Mouse (Mus musculus): Measurements from ENCODE around the gene Exoc7. TPM values are rescaled to one million over a fixed set of nuclear protein-coding genes. Genes with fewer than 3 reads are reported as not detected.

Gene Exoc7
- polyA plus RNA-seq, 1 experiment from 2014 or later = 46.0 TPM

- no peak overlapping the region for H3K27ac ChIP-seq (replicated peaks)
- no peaks in the 10 kb centered on the region for H3K9me3 ChIP-seq
- no peak for ATAC-seq (ENCODE audit: extremely low read depth, insufficient number of reproducible peaks, low FRiP score, low TSS enrichment)
- H3K27me3 ChIP-seq (replicated peaks) = peaks cover 64% of the 10 kb centered on the region
- peak overlapping the region; percentile 93 for H3K4me2 ChIP-seq
- H3K4me1 ChIP-seq = peaks cover 42% of the 10 kb centered on the region
- WGBS = 3% methylated on average over 26 of the region's 26 CpGs
- H3K9ac ChIP-seq = peak overlapping the region; percentile 69
- H3K36me3 ChIP-seq = no peaks in the 10 kb centered on the region
- H3K4me3 ChIP-seq = peak overlapping the region; percentile 66
These were observed 27.4 kb upstream of the Exoc7 start for GRCm38 (mm10) chr11:116334417-116334782.

- H3K9me3 ChIP-seq = no peaks in the 10 kb centered on the region
- H3K36me3 ChIP-seq = no peaks in the 10 kb centered on the region
- H3K9ac ChIP-seq = peak overlapping the region; percentile 69
- H3K4me2 ChIP-seq = peak overlapping the region; percentile 93
- no peak for ATAC-seq (ENCODE audit: extremely low read depth, insufficient number of reproducible peaks, low FRiP score, low TSS enrichment)
- peaks cover 61% of the 10 kb centered on the region for H3K27me3 ChIP-seq (replicated peaks)
- peak overlapping the region; percentile 66 for H3K4me3 ChIP-seq
- H3K27ac ChIP-seq (replicated peaks) = no peak overlapping the region
- H3K4me1 ChIP-seq = peaks cover 47% of the 10 kb centered on the region
- WGBS = 24% methylated on average over 31 of the region's 31 CpGs
These were observed 26.7 kb upstream of the Exoc7 start for GRCm38 (mm10) chr11:116333526-116334416.

GRCm38 (mm10) chr11:116332983-116333270 is 25.9 kb upstream of the Exoc7 start:
- H3K4me2 ChIP-seq = no peak overlapping the region
- H3K9me3 ChIP-seq = no peaks in the 10 kb centered on the region
- H3K27me3 ChIP-seq (replicated peaks) = peaks cover 54% of the 10 kb centered on the region
- H3K4me3 ChIP-seq = no peak overlapping the region
- peaks cover 47% of the 10 kb centered on the region for H3K4me1 ChIP-seq
- no peak for ATAC-seq (ENCODE audit: extremely low read depth, insufficient number of reproducible peaks, low FRiP score, low TSS enrichment)
- no peak overlapping the region for H3K27ac ChIP-seq (replicated peaks)
- WGBS = 82% methylated on average over 3 of the region's 3 CpGs
- no peak overlapping the region for H3K9ac ChIP-seq
- no peaks in the 10 kb centered on the region for H3K36me3 ChIP-seq

GRCm38 (mm10) chr11:116332232-116332982 is 25.4 kb upstream of the Exoc7 start:
- H3K9me3 ChIP-seq = no peaks in the 10 kb centered on the region
- WGBS = 42% methylated on average over 19 of the region's 19 CpGs
- no peak overlapping the region for H3K4me3 ChIP-seq
- H3K27ac ChIP-seq (replicated peaks) = no peak overlapping the region
- peak overlapping the region; percentile 61; the same call in 1 of the 2 replicates for H3K9ac ChIP-seq
- no peak overlapping the region for H3K4me2 ChIP-seq
- no peak for ATAC-seq (ENCODE audit: extremely low read depth, insufficient number of reproducible peaks, low FRiP score, low TSS enrichment)
- H3K27me3 ChIP-seq (replicated peaks) = peaks cover 50% of the 10 kb centered on the region
- peaks cover 47% of the 10 kb centered on the region for H3K4me1 ChIP-seq
- H3K36me3 ChIP-seq = no peaks in the 10 kb centered on the region

DNA sequence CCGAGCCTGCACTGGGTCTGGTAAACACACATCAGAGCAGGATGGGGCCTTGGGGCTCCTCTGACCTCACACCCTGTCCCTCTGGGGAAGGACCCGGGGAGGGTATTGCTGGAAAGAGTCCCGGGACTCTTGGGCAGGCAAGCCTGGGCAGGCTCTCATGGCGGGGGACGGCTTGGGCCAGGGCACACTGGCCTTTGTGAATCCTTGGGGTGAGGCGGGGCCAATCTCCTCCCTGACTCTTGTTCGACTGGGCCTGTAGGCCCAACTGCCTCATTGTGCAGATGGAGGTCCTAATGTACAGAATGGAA is 23.1 kb upstream of the Exoc7 start:
- H3K4me2 ChIP-seq = no peak overlapping the region
- ATAC-seq (ENCODE audit: extremely low read depth, insufficient number of reproducible peaks, low FRiP score, low TSS enrichment) = no peak
- no peaks in the 10 kb centered on the region for H3K9me3 ChIP-seq
- no peaks in the 10 kb centered on the region for H3K36me3 ChIP-seq
- 72% methylated on average over 7 of the region's 7 CpGs for WGBS
- peak overlapping the region; percentile 40; the same call in 1 of the 2 replicates for H3K9ac ChIP-seq
- H3K27ac ChIP-seq (replicated peaks) = 0 out of 2 replicates have a peak overlapping the region, but pooled peaks have one; percentile 15
- H3K4me1 ChIP-seq = peaks cover 36% of the 10 kb centered on the region
- H3K4me3 ChIP-seq = no peak overlapping the region
- H3K27me3 ChIP-seq (replicated peaks) = peaks cover 37% of the 10 kb centered on the region

DNA sequence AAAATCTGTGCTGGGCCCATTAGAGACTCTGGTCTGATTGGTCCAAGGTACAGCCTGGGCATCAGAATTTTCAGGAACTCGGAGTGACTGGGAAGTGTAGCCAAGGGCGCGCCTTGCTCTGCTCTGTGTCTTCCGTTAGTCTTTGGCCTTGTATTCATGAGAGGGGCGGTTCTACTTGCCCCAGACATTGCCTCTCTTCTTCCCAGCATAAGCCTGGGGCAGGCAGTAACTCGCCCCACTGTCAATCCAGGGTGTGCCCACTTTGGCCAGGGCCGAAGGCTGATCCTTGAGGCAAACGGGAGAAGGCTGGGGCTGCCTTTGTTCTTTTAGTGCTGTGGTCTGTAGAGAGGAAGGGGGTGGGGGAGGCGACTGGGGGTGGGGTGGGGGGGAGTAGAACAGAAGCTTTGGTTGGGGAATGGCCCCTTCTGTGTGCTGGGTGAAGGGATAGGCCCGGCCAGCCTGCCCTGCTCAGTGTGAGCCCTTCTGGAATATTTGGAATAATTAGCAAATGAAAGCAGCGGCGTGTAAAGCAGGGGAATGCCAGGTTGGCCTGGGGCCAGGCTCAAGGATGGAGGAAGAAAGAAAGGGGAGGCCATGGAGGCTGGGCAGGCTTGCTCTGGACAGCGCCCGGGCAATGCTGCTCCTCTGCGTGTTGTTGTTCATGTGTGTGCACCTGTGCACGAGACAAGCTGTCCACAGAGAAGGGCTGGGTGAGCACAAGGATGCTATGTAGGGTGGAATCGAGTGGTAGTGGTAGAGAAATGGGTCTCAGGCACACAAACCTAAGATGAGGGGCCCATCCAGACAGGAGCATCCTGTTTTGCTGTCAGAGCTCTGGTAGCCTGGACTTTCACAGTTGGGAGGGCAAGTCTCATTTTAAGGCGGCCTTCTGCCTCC is 22.5 kb upstream of the Exoc7 start:
- 0 out of 2 replicates have a peak overlapping the region, but pooled peaks have one; percentile 5 for H3K4me2 ChIP-seq
- peak overlapping the region; percentile 40 for H3K9ac ChIP-seq
- no peak for ATAC-seq (ENCODE audit: extremely low read depth, insufficient number of reproducible peaks, low FRiP score, low TSS enrichment)
- H3K4me1 ChIP-seq = peaks cover 30% of the 10 kb centered on the region
- peaks cover 31% of the 10 kb centered on the region for H3K27me3 ChIP-seq (replicated peaks)
- WGBS = 54% methylated on average over 18 of the region's 18 CpGs
- H3K9me3 ChIP-seq = no peaks in the 10 kb centered on the region
- no peaks in the 10 kb centered on the region for H3K36me3 ChIP-seq
- H3K4me3 ChIP-seq = no peak overlapping the region
- peak overlapping the region; percentile 15; the same call in 1 of the 2 replicates for H3K27ac ChIP-seq (replicated peaks)

GRCm38 (mm10) chr11:116326963-116327603 is 20.1 kb upstream of the Exoc7 start:
- Histone ChIP-seq H3K9ac (no peak overlapping the region), H3K9me3 (no peaks in the 10 kb centered on the region), H3K4me1 (peaks cover 18% of the 10 kb centered on the region), H3K36me3 (no peaks in the 10 kb centered on the region), H3K27ac (replicated peaks) (no peak overlapping the region), H3K4me3 (no peak overlapping the region), H3K27me3 (replicated peaks) (peaks cover 6% of the 10 kb centered on the region; the same call in 1 of the 2 replicates), H3K4me2 (no peak overlapping the region)
- 63% methylated on average over 7 of the region's 7 CpGs for WGBS
- no peak for ATAC-seq (ENCODE audit: extremely low read depth, insufficient number of reproducible peaks, low FRiP score, low TSS enrichment)

DNA sequence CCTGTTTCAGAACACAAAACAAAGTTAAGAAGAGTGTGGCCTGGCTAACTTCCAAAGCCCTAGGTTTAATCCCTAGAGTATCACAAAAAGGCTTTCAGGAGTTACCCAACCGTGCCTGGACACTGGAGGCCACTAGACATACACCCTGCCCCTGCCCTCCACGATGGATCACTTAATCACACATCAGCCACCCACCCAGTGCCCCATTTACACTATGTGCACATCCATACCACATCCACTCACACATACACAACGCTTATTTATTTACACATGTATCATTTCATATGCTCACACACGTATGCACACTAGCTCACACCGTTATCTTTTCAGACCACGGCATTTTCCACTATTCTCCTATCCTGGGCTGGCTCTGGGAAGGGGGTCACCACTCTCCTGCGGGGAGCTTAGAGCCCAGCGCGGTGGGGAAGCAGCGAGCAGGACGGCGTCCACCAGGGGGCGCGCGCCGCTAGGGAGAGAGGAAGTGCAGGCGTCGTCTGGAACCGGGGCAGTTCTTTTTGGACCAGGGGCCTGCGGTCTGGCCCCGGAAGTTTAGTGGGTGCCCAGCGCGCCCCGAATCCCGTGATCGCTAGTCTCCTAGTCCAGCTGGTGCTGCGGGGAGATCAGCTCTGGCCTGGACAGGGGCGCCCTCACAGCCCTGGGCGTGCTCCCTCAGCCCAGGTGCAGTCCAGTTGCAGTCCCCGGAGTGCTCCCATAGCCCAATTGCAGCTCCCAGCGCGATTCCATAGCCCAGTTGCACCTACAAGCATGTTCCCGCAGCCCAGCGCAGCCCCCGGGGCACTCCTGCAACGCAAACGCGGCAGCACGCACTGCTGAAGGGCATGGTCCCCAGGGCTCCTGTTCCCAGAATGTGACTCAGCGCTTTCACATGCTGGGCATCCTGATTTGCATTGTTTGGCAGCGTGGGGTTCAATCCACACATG is 12.0 kb upstream of the Exoc7 start:
- Histone ChIP-seq H3K4me1 (peaks cover 6% of the 10 kb centered on the region), H3K9ac (peak overlapping the region; percentile 86), H3K27ac (replicated peaks) (no peak overlapping the region), H3K4me2 (peak overlapping the region; percentile 100), H3K4me3 (peak overlapping the region; percentile 59), H3K27me3 (replicated peaks) (peaks cover 35% of the 10 kb centered on the region), H3K9me3 (no peaks in the 10 kb centered on the region), H3K36me3 (no peaks in the 10 kb centered on the region)
- peak; percentile 60 for ATAC-seq (ENCODE audit: extremely low read depth, insufficient number of reproducible peaks, low FRiP score, low TSS enrichment)
- WGBS = 3% methylated on average over 41 of the region's 41 CpGs

DNA sequence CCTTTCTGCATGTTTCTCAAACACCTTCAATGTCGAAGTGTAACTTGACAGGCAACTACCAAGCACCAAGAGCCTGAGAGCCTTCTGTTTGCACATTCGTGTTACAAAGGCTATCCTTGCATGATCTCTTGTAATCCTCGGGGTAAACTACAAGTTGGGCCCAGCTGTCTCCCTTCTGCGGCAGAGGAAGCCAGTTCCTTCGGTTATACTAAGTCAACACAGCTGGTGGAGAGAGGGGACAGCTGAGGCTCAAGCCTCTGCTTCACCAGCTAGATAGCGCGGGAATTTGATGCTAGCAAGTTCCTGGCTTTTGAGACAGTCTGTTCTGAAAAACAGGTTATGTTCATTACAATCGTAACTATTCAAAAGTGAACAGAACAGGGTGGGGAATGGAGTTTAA is 5.3 kb upstream of the Exoc7 start:
- no peak for ATAC-seq (ENCODE audit: extremely low read depth, insufficient number of reproducible peaks, low FRiP score, low TSS enrichment)
- H3K27ac ChIP-seq (replicated peaks) = no peak overlapping the region

GRCm38 (mm10) chr11:116311169-116311568 is 4.1 kb upstream of the Exoc7 start:
- H3K4me3 ChIP-seq = no peak overlapping the region
- H3K4me2 ChIP-seq = no peak overlapping the region
- H3K4me1 ChIP-seq = peaks cover under 1% of the 10 kb centered on the region; the same call in 1 of the 2 replicates
- no peaks in the 10 kb centered on the region for H3K9me3 ChIP-seq
- WGBS = 37% methylated on average over 8 of the region's 8 CpGs
- H3K9ac ChIP-seq = no peak overlapping the region
- ATAC-seq (ENCODE audit: extremely low read depth, insufficient number of reproducible peaks, low FRiP score, low TSS enrichment) = no peak
- H3K36me3 ChIP-seq = no peaks in the 10 kb centered on the region
- H3K27me3 ChIP-seq (replicated peaks) = peaks cover 13% of the 10 kb centered on the region; the same call in 1 of the 2 replicates
- no peak overlapping the region for H3K27ac ChIP-seq (replicated peaks)

More for the DNA sequence above, 5.3 kb upstream of the Exoc7 start:
- H3K36me3 ChIP-seq = no peaks in the 10 kb centered on the region
- H3K27me3 ChIP-seq (replicated peaks) = peaks cover 15% of the 10 kb centered on the region; the same call in 1 of the 2 replicates
- WGBS = 46% methylated on average over 8 of the region's 8 CpGs
- H3K9ac ChIP-seq = no peak overlapping the region
- no peaks in the 10 kb centered on the region for H3K4me1 ChIP-seq
- no peak overlapping the region for H3K4me2 ChIP-seq
- H3K4me3 ChIP-seq = no peak overlapping the region
- H3K9me3 ChIP-seq = no peaks in the 10 kb centered on the region

All from heart, embryonic 13.5 days (tissue).